Mouse (Mus musculus): ENCODE data around the gene Twsg1.

DNA sequence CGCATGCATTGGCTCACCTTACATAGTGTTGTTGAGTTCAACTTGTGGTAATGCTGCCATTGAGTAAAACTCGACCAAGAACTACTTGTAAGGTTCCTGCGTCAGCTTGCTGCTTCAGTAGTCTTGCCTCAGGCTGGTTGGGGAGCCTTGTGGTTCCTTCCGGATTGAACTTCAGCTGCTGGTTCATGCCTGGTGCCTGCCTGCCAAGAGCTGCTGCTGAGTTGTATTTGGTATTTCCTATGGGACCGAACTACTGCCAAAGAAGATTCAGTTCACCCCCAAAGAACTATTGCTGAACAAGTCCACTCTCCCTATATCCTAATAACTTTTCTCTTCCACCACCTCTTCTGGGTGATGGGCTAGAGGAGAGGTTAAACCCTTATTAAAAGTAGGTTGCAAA is 61.5 kb downstream of the Twsg1 start:
- TF ChIP-seq GATA1 (IDR thresholded peaks at IDR 0.05; ENCODE audit: borderline replicate concordance, low read length): no peak
- TF ChIP-seq FLI1 (IDR thresholded peaks at IDR 0.05; ENCODE audit: low read length): no peak

All from megakaryocyte, embryonic 14.5 days (primary cell).